Mouse (Mus musculus): ENCODE measurements around the gene Hoxa11.

Gene Hoxa11

GRCm38 (mm10) chr6:52265913-52266665, 20.5 kb upstream of the Hoxa11 start:
- in situ Hi-C loops (cut with MboI; ENCODE audit: unreplicated experiment in 2 of 2), result loop anchor here in 1 of 2 experiments (25.0 kb wide), 1 partner anchor 1946 kb away; no protein-coding TSS in a partner anchor

GRCm38 (mm10) chr6:52265306-52265912, 19.8 kb upstream of the Hoxa11 start:
- in situ Hi-C loops (cut with MboI; ENCODE audit: unreplicated experiment in 2 of 2), result loop anchor here in 1 of 2 experiments (25.0 kb wide), 1 partner anchor 1947 kb away; no protein-coding TSS in a partner anchor

DNA sequence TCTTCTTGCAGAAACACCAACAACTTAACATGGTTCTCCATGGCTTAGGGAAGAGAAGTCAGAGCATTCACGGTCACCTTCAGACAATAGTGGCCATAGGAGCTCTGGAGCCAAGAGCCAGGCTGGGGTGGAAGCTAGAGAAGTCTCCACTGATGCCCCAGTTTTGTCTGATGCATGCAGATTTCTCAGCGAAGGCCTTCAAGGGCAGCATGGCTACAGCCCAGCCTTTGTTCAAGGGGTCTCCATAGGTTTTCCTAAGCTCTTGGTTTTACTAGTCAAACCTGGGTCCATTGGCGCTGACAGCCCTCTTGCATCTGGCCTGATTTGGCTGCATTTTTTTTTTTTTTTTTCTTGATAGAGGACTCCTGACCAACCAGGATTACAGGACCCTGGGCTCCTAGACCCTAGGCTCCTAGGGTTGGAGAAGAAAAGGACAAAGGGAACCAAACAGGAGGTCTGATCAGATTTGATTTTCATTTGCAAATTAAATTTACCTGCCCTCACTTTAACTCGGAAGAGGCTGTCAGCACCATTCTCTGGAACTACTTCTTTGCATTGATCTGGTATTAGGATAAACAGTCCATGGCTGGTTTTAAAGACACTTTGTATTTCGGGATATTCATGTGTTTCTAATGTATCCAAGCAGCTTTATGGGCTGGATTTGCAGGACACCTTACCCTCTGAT, 18.6 kb upstream of the Hoxa11 start:
- in situ Hi-C loops (cut with MboI; ENCODE audit: unreplicated experiment in 2 of 2), result loop anchor here in 1 of 2 experiments (25.0 kb wide), 1 partner anchor 1948 kb away; no protein-coding TSS in a partner anchor

DNA sequence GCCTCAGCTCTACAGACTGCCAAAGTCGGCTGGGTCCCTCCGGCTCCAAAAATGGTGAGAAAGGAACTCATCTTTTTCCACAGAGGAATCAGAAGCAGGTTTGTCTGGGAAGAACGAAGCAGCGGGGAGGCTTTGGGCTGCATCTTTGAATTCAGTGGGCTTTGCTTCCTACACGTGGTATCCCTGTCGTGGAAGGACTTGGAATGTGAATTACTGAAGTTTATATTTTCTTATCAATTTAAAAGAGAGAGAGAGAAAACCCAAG, 17.6 kb upstream of the Hoxa11 start:
- in situ Hi-C loops (cut with MboI; ENCODE audit: unreplicated experiment in 2 of 2), result loop anchor here in 1 of 2 experiments (25.0 kb wide), 1 partner anchor 1949 kb away; no protein-coding TSS in a partner anchor

GRCm38 (mm10) chr6:52262463-52263320, 17.1 kb upstream of the Hoxa11 start:
- in situ Hi-C loops (cut with MboI; ENCODE audit: unreplicated experiment in 2 of 2), result loop anchor here in 1 of 2 experiments (25.0 kb wide), 1 partner anchor 1950 kb away; no protein-coding TSS in a partner anchor

GRCm38 (mm10) chr6:52261751-52262462, 16.3 kb upstream of the Hoxa11 start:
- in situ Hi-C loops (cut with MboI; ENCODE audit: unreplicated experiment in 2 of 2), result loop anchor here in 1 of 2 experiments (25.0 kb wide), 1 partner anchor 1950 kb away; no protein-coding TSS in a partner anchor

GRCm38 (mm10) chr6:52260654-52261575, 15.3 kb upstream of the Hoxa11 start, which contains the start of gene Hoxa13:
TSS of gene Hoxa13 (minus strand) at chr6:52260880.
- in situ Hi-C loops (cut with MboI; ENCODE audit: unreplicated experiment in 2 of 2), result loop anchor here in 1 of 2 experiments (25.0 kb wide), 1 partner anchor 1951 kb away; no protein-coding TSS in a partner anchor

GRCm38 (mm10) chr6:52259811-52260261, 14.2 kb upstream of the Hoxa11 start:
- in situ Hi-C loops (cut with MboI; ENCODE audit: unreplicated experiment in 2 of 2), result loop anchor here in 1 of 2 experiments (5.0 to 25.0 kb wide), 4 partner anchors 587 to 1952 kb away; no protein-coding TSS in a partner anchor

- in situ Hi-C loops (cut with MboI; ENCODE audit: unreplicated experiment in 2 of 2), result loop anchor here in 1 of 2 experiments (5.0 to 25.0 kb wide), 4 partner anchors 588 to 1953 kb away; no protein-coding TSS in a partner anchor
Measured at GRCm38 (mm10) chr6:52259081-52259790, 13.6 kb upstream of the Hoxa11 start.

- in situ Hi-C loops (cut with MboI; ENCODE audit: unreplicated experiment in 2 of 2), result loop anchor here in 1 of 2 experiments (5.0 to 25.0 kb wide), 4 partner anchors 590 to 1955 kb away; no protein-coding TSS in a partner anchor
Measured at GRCm38 (mm10) chr6:52256956-52257355, 11.3 kb upstream of the Hoxa11 start.

- in situ Hi-C loops (cut with MboI; ENCODE audit: unreplicated experiment in 2 of 2), result loop anchor here (5.0 to 25.0 kb wide), 3 partner anchors 593 to 1958 kb away; no protein-coding TSS in a partner anchor
Measured at GRCm38 (mm10) chr6:52253511-52254500, 8.2 kb upstream of the Hoxa11 start.

GRCm38 (mm10) chr6:52252775-52253376, 7.3 kb upstream of the Hoxa11 start:
- in situ Hi-C loops (cut with MboI; ENCODE audit: unreplicated experiment in 2 of 2), result loop anchor here (5.0 to 25.0 kb wide), 3 partner anchors 594 to 1959 kb away; no protein-coding TSS in a partner anchor

DNA sequence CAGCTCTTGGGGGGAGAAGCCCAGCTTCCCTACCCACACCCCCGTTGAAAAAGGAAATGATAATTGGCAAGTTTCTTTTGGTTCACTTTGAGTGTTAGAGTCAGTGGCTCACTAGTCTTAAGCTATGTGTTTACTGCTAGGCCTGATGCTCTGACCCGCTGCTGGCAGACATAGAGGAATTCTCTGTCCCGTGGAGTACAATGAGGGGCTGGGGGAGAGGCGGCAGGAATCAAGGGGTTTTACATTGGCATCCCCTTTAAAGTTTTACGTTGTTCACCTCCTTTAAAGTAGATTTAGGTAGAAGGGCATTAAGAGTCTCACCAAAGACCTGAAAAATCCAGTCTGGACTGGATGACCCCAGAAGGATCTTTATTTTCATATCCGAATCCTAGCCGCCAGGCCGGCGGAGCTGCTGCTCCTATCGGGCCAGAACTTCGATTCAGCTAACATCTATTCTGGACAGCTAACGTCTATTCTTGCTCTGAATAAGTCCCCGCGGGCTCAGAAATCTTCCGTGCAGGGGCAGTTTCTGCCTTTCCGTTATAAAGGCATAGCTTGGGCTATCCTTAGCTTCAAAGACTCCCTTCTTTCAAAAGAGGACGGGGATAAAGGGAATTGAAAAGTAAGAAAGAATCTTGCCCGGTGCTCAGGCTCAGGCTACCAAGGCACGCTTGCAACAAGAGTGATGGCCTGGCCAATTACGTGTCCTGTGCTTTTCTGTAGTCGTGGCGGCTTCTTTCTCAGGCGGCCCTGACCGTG, 6.6 kb upstream of the Hoxa11 start:
- in situ Hi-C loops (cut with MboI; ENCODE audit: unreplicated experiment in 2 of 2), result loop anchor here (5.0 to 25.0 kb wide), 3 partner anchors 595 to 1960 kb away; no protein-coding TSS in a partner anchor

- in situ Hi-C loops (cut with MboI; ENCODE audit: unreplicated experiment in 2 of 2), result loop anchor here (5.0 to 25.0 kb wide), 3 partner anchors 596 to 1961 kb away; no protein-coding TSS in a partner anchor
Measured at GRCm38 (mm10) chr6:52251177-52251879, 5.7 kb upstream of the Hoxa11 start.
